Mouse (Mus musculus): ENCODE data around the gene Slc10a7. TPM values are rescaled to one million over a fixed set of nuclear protein-coding genes. Genes with fewer than 3 reads are reported as not detected.
"Not testable (repeated sequence)": the region's sequence is repeated elsewhere in the genome, so short reads cannot be mapped to it uniquely, and the experiment has no call there.

Gene Slc10a7
- polyA plus RNA-seq, 1 experiment from 2014 or later = 8.6 TPM

DNA sequence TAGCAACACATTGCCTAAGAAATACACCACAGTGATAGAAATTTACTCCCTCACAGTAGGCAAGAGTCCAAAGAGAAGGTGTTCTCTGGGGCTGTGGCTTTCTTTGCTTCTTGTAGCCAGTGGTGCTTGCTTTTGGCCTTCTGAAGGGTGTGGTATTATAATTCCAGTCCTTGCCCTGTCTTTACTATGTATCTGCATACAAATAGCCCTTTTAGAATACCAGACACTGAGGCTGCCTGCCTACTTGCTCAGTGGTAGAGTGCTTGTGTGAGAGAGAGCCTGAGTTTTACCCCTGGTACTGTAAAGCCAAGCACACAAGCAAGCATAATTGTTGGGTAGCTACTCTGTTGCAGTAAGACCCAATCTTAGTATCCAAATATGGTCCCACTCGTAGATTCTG, 5.6 kb downstream of the Slc10a7 start:
- TF ChIP-seq CTCF (IDR thresholded peaks at IDR 0.05; ENCODE audit: low read depth) = no peak
- no peaks in the 10 kb centered on the region for H3K27me3 ChIP-seq (ENCODE audit: insufficient read depth, low read length)
- 91% methylated on average over 1 of the region's 1 CpGs for WGBS
- no peak overlapping the region for H3K4me2 ChIP-seq (ENCODE audit: low read length)
- H3K36me3 ChIP-seq (ENCODE audit: insufficient read depth, low read length) = no peaks in the 10 kb centered on the region
- DNase-seq (ENCODE audit: low spot score) (no peak), ATAC-seq (replicated peaks; ENCODE audit: low FRiP score, low read depth) (no peak)
- H3K27ac ChIP-seq = no peak overlapping the region
- no peak overlapping the region for H3K4me3 ChIP-seq (replicated peaks; ENCODE audit: low read depth, low read length)
- H3K9ac ChIP-seq (ENCODE audit: low read depth, low read length) = no peak overlapping the region
- H3K9me3 ChIP-seq (replicated peaks; ENCODE audit: low read length) = no peaks in the 10 kb centered on the region
- H3K4me1 ChIP-seq (replicated peaks; ENCODE audit: insufficient read depth, low read length) = no peaks in the 10 kb centered on the region

DNA sequence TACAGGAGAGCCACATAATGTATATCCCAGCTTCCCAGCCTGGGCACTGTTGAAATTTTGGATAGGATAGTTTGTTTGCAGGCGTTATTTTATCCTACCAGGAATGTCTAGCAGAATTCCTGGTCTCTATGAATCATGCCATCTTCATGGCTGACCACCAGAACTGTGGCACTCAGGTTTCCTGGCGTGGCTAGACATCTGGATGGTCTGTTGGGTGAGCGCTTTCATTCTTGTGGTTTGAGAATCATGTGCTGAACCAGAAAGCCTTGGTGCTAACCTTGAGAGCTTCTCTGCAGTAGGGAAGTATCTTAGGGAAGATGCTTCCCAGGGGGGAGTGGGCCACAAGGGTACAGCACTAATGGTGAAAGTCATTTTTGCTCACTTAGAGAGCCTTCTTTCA, 6.0 kb downstream of the Slc10a7 start:
- H3K4me3 ChIP-seq (replicated peaks; ENCODE audit: low read depth, low read length) = no peak overlapping the region
- H3K27me3 ChIP-seq (ENCODE audit: insufficient read depth, low read length) = no peaks in the 10 kb centered on the region
- H3K4me1 ChIP-seq (replicated peaks; ENCODE audit: insufficient read depth, low read length) = no peaks in the 10 kb centered on the region
- no peaks in the 10 kb centered on the region for H3K9me3 ChIP-seq (replicated peaks; ENCODE audit: low read length)
- H3K4me2 ChIP-seq (ENCODE audit: low read length) = no peak overlapping the region
- WGBS = 82% methylated on average over 3 of the region's 3 CpGs
- DNase-seq (ENCODE audit: low spot score) = no peak
- no peak for ATAC-seq (replicated peaks; ENCODE audit: low FRiP score, low read depth)
- H3K9ac ChIP-seq (ENCODE audit: low read depth, low read length) = no peak overlapping the region
- no peaks in the 10 kb centered on the region for H3K36me3 ChIP-seq (ENCODE audit: insufficient read depth, low read length)
- no peak overlapping the region for H3K27ac ChIP-seq
- no peak for TF ChIP-seq CTCF (IDR thresholded peaks at IDR 0.05; ENCODE audit: low read depth)

DNA sequence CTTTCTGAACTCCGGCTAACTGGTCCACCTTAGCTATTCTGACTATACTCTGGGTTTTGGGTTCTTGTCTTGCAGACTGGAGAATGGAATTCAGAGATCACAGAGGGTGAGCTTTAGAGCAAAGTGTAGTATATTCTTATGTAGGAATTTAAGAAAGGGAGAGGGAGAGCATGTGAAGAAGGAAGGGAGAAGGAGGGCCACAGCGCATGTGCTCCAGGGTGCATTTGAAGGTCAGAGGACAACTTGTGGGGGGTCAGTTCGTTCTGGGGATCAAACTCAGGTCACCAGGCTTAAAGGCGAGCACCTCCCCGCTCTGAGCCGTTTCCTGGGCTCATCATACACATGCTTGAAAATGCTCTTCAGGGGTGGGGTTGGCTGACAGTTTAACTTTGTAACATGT, 24.8 kb downstream of the Slc10a7 start:
- no peak for TF ChIP-seq CTCF (IDR thresholded peaks at IDR 0.05; ENCODE audit: low read depth)
- Histone ChIP-seq H3K4me3 (replicated peaks; ENCODE audit: low read depth, low read length) (no peak overlapping the region), H3K4me2 (ENCODE audit: low read length) (no peak overlapping the region), H3K27ac (no peak overlapping the region), H3K4me1 (replicated peaks; ENCODE audit: insufficient read depth, low read length) (no peaks in the 10 kb centered on the region), H3K9ac (ENCODE audit: low read depth, low read length) (no peak overlapping the region), H3K9me3 (replicated peaks; ENCODE audit: low read length) (no peaks in the 10 kb centered on the region), H3K27me3 (ENCODE audit: insufficient read depth, low read length) (no peaks in the 10 kb centered on the region), H3K36me3 (ENCODE audit: insufficient read depth, low read length) (peaks cover 21% of the 10 kb centered on the region; the same call in 1 of the 2 replicates)
- no peak for DNase-seq (ENCODE audit: low spot score)
- no peak for ATAC-seq (replicated peaks; ENCODE audit: low FRiP score, low read depth)
- 85% methylated on average over 6 of the region's 6 CpGs for WGBS

DNA sequence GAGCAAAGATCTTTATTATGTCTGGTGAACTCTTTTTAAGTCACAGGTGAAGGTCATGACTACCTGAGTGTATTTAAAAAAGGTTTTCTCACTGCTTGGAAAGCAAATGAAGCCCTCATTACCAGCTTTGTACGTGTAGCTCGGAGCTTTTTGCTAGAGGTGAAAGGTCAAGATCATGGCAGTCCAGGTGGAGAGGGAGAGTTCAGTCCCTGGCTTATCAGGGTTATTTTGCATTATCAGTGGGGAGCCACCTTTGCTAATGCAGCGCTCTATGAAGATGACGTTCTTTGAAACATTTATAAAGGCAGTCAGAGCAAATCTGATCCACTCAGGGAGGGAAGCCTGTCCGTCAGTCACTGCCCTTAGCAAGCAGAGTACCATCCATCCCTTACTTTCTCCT, 27.6 kb downstream of the Slc10a7 start:
- Histone ChIP-seq H3K4me3 (replicated peaks; ENCODE audit: low read depth, low read length) (no peak overlapping the region), H3K27me3 (ENCODE audit: insufficient read depth, low read length) (no peaks in the 10 kb centered on the region), H3K27ac (no peak overlapping the region), H3K4me2 (ENCODE audit: low read length) (no peak overlapping the region), H3K9ac (ENCODE audit: low read depth, low read length) (no peak overlapping the region), H3K4me1 (replicated peaks; ENCODE audit: insufficient read depth, low read length) (no peaks in the 10 kb centered on the region), H3K36me3 (ENCODE audit: insufficient read depth, low read length) (0 out of 2 replicates have a peak, but pooled peaks cover 9% of the 10 kb centered on the region), H3K9me3 (replicated peaks; ENCODE audit: low read length) (no peaks in the 10 kb centered on the region)
- DNase-seq (ENCODE audit: low spot score) (no peak), ATAC-seq (replicated peaks; ENCODE audit: low FRiP score, low read depth) (no peak)
- WGBS = 82% methylated on average over 5 of the region's 5 CpGs
- no peak for TF ChIP-seq CTCF (IDR thresholded peaks at IDR 0.05; ENCODE audit: low read depth)

DNA sequence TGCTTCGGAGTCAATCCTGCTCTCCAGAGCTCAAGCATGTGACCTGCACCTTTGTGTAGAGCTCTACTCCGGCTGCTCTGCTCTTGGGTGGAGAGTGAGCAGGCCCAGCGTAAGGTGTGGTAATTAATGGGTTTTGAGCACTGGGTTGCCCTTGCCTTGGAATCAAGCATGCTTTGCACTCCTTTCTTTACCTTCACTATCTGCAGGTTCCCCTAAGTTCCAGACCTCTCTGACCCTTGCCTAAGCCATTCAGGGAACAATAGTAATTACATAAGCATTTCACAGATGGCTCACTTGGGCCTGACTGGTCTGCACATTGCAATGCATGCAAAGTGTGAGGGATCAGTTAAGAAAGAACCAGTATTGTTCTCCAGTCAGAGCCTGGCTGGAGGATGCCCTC, 28.6 kb downstream of the Slc10a7 start:
- no peaks in the 10 kb centered on the region for H3K9me3 ChIP-seq (replicated peaks; ENCODE audit: low read length)
- 94% methylated on average over 3 of the region's 3 CpGs for WGBS
- no peak overlapping the region for H3K4me3 ChIP-seq (replicated peaks; ENCODE audit: low read depth, low read length)
- TF ChIP-seq CTCF (IDR thresholded peaks at IDR 0.05; ENCODE audit: low read depth) = no peak
- H3K9ac ChIP-seq (ENCODE audit: low read depth, low read length) = no peak overlapping the region
- DNase-seq (ENCODE audit: low spot score) (no peak), ATAC-seq (replicated peaks; ENCODE audit: low FRiP score, low read depth) (no peak)
- H3K27me3 ChIP-seq (ENCODE audit: insufficient read depth, low read length) = no peaks in the 10 kb centered on the region
- H3K4me1 ChIP-seq (replicated peaks; ENCODE audit: insufficient read depth, low read length) = no peaks in the 10 kb centered on the region
- H3K36me3 ChIP-seq (ENCODE audit: insufficient read depth, low read length) = 0 out of 2 replicates have a peak, but pooled peaks cover 9% of the 10 kb centered on the region
- H3K27ac ChIP-seq = no peak overlapping the region
- H3K4me2 ChIP-seq (ENCODE audit: low read length) = no peak overlapping the region

DNA sequence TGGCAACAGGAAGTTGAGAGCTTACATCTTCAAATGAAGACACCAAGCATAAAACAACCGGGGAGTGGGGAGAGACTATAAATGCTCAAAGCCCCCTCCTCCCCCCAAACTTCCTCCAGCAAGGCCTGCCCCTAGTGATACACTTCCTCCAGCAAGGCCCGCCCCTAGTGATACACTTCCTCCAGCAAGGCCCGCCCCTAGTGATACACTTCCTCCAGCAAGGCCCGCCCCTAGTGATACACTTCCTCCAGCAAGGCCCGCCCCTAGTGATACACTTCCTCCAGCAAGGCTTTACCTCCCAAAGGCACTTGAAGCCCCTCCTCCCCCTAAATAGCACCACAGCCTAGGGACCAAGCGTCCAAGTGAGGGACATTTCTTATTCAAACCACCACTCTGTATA, 33.5 kb downstream of the Slc10a7 start:
- not testable (repeated sequence) for ATAC-seq (replicated peaks; ENCODE audit: low FRiP score, low read depth); H3K27me3 ChIP-seq (ENCODE audit: insufficient read depth, low read length); H3K27ac ChIP-seq; H3K36me3 ChIP-seq (ENCODE audit: insufficient read depth, low read length); H3K9ac ChIP-seq (ENCODE audit: low read depth, low read length); H3K4me3 ChIP-seq (replicated peaks; ENCODE audit: low read depth, low read length); H3K4me1 ChIP-seq (replicated peaks; ENCODE audit: insufficient read depth, low read length); H3K9me3 ChIP-seq (replicated peaks; ENCODE audit: low read length); DNase-seq (ENCODE audit: low spot score); H3K4me2 ChIP-seq (ENCODE audit: low read length)
- 75% methylated on average over 3 of the region's 6 CpGs for WGBS

DNA sequence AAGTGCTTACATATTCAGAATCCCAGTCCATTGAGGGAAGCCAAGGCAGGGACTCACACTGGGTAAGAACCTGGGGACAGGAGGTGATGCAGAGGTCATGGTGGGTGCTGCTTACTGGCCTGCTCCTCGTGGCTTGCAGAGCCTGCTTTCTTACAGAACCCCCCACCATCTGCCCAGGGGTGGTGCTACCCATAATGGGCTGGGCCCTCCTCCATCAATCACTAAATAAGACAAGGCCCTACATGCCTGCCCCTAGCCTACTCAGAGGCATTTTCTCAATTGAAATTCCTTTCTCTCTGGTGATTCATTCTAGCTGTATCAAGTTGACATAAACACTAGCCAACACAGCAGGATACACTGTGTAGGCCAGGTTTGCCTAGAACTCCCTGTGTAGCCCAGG, 34.5 kb downstream of the Slc10a7 start:
- 32% methylated on average over 1 of the region's 1 CpGs for WGBS
- Histone ChIP-seq H3K9me3 (replicated peaks; ENCODE audit: low read length) (no peaks in the 10 kb centered on the region), H3K27me3 (ENCODE audit: insufficient read depth, low read length) (no peaks in the 10 kb centered on the region), H3K4me3 (replicated peaks; ENCODE audit: low read depth, low read length) (no peak overlapping the region), H3K36me3 (ENCODE audit: insufficient read depth, low read length) (no peaks in the 10 kb centered on the region), H3K4me2 (ENCODE audit: low read length) (no peak overlapping the region), H3K9ac (ENCODE audit: low read depth, low read length) (no peak overlapping the region), H3K4me1 (replicated peaks; ENCODE audit: insufficient read depth, low read length) (no peaks in the 10 kb centered on the region), H3K27ac (no peak overlapping the region)
- no peak for TF ChIP-seq CTCF (IDR thresholded peaks at IDR 0.05; ENCODE audit: low read depth)
- ATAC-seq (replicated peaks; ENCODE audit: low FRiP score, low read depth) = no peak
- DNase-seq (ENCODE audit: low spot score) = no peak
